ENCODE assay signal across 8 mouse cellular contexts in the genomic region with DNA sequence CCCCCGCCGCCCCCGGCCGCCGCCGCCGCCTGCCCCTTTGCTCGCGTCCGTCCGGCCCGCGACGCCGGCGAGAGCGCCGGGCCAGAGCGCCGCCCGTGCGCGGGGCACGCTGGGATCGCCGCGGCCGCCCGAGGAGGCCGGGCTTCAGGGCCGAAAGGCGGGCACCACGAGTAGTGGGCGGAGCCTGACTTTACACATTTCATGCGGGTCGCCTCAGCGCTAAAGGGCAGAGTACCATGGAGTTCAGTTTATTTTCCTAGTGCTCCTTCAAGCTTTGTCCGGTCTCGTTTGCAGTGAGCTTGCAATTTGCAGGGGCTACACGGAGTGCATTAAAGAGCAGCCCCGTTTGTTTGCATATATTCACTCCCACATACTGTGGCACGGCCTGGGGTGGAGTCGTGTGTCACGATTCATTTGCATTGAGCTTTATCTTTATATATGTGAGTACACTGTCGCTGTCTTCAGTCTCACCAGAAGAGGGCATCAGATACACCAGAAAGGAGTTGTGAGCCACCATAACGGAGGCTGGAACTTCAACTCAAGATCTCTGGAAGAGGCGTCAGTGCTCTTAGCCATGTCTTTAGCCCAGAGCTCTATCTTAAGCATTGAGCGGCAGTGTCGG. TPM values are rescaled to one million over a fixed set of nuclear protein-coding genes. Genes with fewer than 3 reads are reported as not detected.
A peak's percentile ranks its signal among the peaks of the same experiment; 100 is the strongest.
DNase-seq lines count a peak whose midpoint lies in the region; ATAC-seq and TF ChIP-seq lines count a peak whose summit lies in the region.

A gene (minus strand): TSS at position 136 of the 622 bp plus-strand sequence.

- H3K9me3 ChIP-seq in embryonic facial prominence, embryonic 14.5 days (ENCODE audit: control insufficient read depth, low read length): no peaks in the 10 kb centered on the region
- no peaks in the 10 kb centered on the region for H3K9me3 ChIP-seq in limb, embryonic 13.5 days
- no peaks in the 10 kb centered on the region for H3K9me3 ChIP-seq in midbrain, embryonic 15.5 days

- H3K79me2 ChIP-seq in heart, adult 2 months (replicated peaks; ENCODE audit: control insufficient read depth, insufficient read depth, low read length): peaks cover 5% of the 10 kb centered on the region

- peak; percentile 89 to 91 for DNase-seq in B cell, adult 2 months
- peak; percentile 70 to 71 for DNase-seq in adrenal gland, postnatal 4 days (ENCODE audit: low spot score in 2 of 2)
- DNase-seq in embryonic facial prominence, embryonic 14.5 days (ENCODE audit: low spot score): peak; percentile 95
- peak; percentile 92 to 93 for DNase-seq in heart, adult 2 months
- peak; percentile 93 for DNase-seq in kidney, adult 2 months
- DNase-seq in spleen, postnatal 10 days (ENCODE audit: low spot score in 2 of 2): peak; percentile 88 to 91

- intact Hi-C loops in heart, adult 2 months (cut with DNase I): loop anchor here (1.0 to 10.0 kb wide), 3 partner anchors 58 to 280 kb away; a partner anchor contains a TSS

- peak within 1 kb of the TSS; percentile 74 for H3K4me3 ChIP-seq in embryonic facial prominence, embryonic 14.5 days (ENCODE audit: low read depth, low read length)
- peak within 1 kb of the TSS; percentile 92 for H3K4me3 ChIP-seq in heart, adult 2 months
- peak within 1 kb of the TSS; percentile 85 for H3K4me3 ChIP-seq in kidney, adult 2 months (ENCODE audit: insufficient read depth, low read depth, low read length)
- H3K4me3 ChIP-seq in limb, embryonic 13.5 days: peak within 1 kb of the TSS; percentile 74
- H3K4me3 ChIP-seq in midbrain, embryonic 15.5 days: peak within 1 kb of the TSS; percentile 74

- peaks cover 36% of the 10 kb centered on the region for H3K4me1 ChIP-seq in embryonic facial prominence, embryonic 14.5 days (ENCODE audit: control insufficient read depth, insufficient read depth, low read length)
- peaks cover 20% of the 10 kb centered on the region for H3K4me1 ChIP-seq in heart, adult 2 months (ENCODE audit: control insufficient read depth, insufficient read depth, low read length)
- H3K4me1 ChIP-seq in kidney, adult 2 months (ENCODE audit: control insufficient read depth, insufficient read depth, low read length): peaks cover 23% of the 10 kb centered on the region
- peaks cover 63% of the 10 kb centered on the region for H3K4me1 ChIP-seq in limb, embryonic 13.5 days
- peaks cover 55% of the 10 kb centered on the region for H3K4me1 ChIP-seq in midbrain, embryonic 15.5 days

- H3K27me3 ChIP-seq in embryonic facial prominence, embryonic 14.5 days (replicated peaks; ENCODE audit: control insufficient read depth, insufficient read depth, low read length): no peaks in the 10 kb centered on the region
- H3K27me3 ChIP-seq in heart, adult 2 months (ENCODE audit: control insufficient read depth, insufficient read depth, low read length): no peaks in the 10 kb centered on the region
- no peaks in the 10 kb centered on the region for H3K27me3 ChIP-seq in kidney, adult 2 months (replicated peaks; ENCODE audit: control insufficient read depth, insufficient read depth, low read length)
- H3K27me3 ChIP-seq in limb, embryonic 13.5 days: no peaks in the 10 kb centered on the region
- H3K27me3 ChIP-seq in midbrain, embryonic 15.5 days (replicated peaks): peaks cover 26% of the 10 kb centered on the region

- peak; percentile 69 for TF ChIP-seq CTCF in heart, adult 2 months (IDR thresholded peaks at IDR 0.05)
- TF ChIP-seq CTCF in kidney, adult 2 months (conservative IDR thresholded peaks at IDR 0.05; ENCODE audit: insufficient read depth, insufficient read length, low read depth, low read length): peak; percentile 43

- peak within 1 kb of the TSS; percentile 99 for H3K27ac ChIP-seq in embryonic facial prominence, embryonic 14.5 days (replicated peaks; ENCODE audit: low read depth, low read length)
- H3K27ac ChIP-seq in heart, adult 2 months: peak within 1 kb of the TSS; percentile 96
- H3K27ac ChIP-seq in kidney, adult 2 months (ENCODE audit: insufficient read depth, low read depth, low read length): peak within 1 kb of the TSS; percentile 94
- peak within 1 kb of the TSS; percentile 97 for H3K27ac ChIP-seq in limb, embryonic 13.5 days
- peak within 1 kb of the TSS; percentile 93 for H3K27ac ChIP-seq in midbrain, embryonic 15.5 days

- TF ChIP-seq EP300 in heart, adult 2 months (IDR thresholded peaks at IDR 0.05; ENCODE audit: insufficient read depth, low read depth, low read length): no peak

- TF ChIP-seq POLR2A in heart, adult 2 months (IDR thresholded peaks at IDR 0.05; ENCODE audit: insufficient read depth, low read depth, low read length): 0 out of 2 replicates have a peak, but pooled peaks have one; percentile 8
- no peak for TF ChIP-seq POLR2A in kidney, adult 2 months (IDR thresholded peaks at IDR 0.05; ENCODE audit: low read depth, low read length)

- peak; percentile 79 for ATAC-seq in embryonic facial prominence, embryonic 14.5 days (ENCODE audit: low read depth)
- ATAC-seq in limb, embryonic 13.5 days (ENCODE audit: low FRiP score, low read depth): peak; percentile 77
- ATAC-seq in midbrain, embryonic 15.5 days (replicated peaks): peak; percentile 83

- H3K9ac ChIP-seq in embryonic facial prominence, embryonic 14.5 days (ENCODE audit: low read depth, low read length): peak within 1 kb of the TSS; percentile 87
- peak within 1 kb of the TSS; percentile 87 for H3K9ac ChIP-seq in heart, adult 2 months (ENCODE audit: low read depth, low read length)
- H3K9ac ChIP-seq in limb, embryonic 13.5 days: peak within 1 kb of the TSS; percentile 92
- peak within 1 kb of the TSS; percentile 89 for H3K9ac ChIP-seq in midbrain, embryonic 15.5 days

- peaks cover 5% of the 10 kb centered on the region for H3K36me3 ChIP-seq in embryonic facial prominence, embryonic 14.5 days (ENCODE audit: control insufficient read depth, insufficient read depth, low read length)
- no peaks in the 10 kb centered on the region for H3K36me3 ChIP-seq in heart, adult 2 months (ENCODE audit: control insufficient read depth, insufficient read depth, low read length)
- no peaks in the 10 kb centered on the region for H3K36me3 ChIP-seq in kidney, adult 2 months (ENCODE audit: control insufficient read depth, insufficient read depth, low read length)
- peaks cover 21% of the 10 kb centered on the region for H3K36me3 ChIP-seq in limb, embryonic 13.5 days
- 0 out of 2 replicates have a peak, but pooled peaks cover 1% of the 10 kb centered on the region for H3K36me3 ChIP-seq in midbrain, embryonic 15.5 days (replicated peaks)

- 1% methylated on average over 19 of the region's 49 CpGs for WGBS in embryonic facial prominence, embryonic 14.5 days
- WGBS in heart, adult 2 months: under 1% methylated on average over 49 of the region's 49 CpGs
- 4% methylated on average over 49 of the region's 49 CpGs for WGBS in kidney, adult 2 months
- WGBS in limb, embryonic 13.5 days: 0% methylated on average over 32 of the region's 49 CpGs
- under 1% methylated on average over 48 of the region's 49 CpGs for WGBS in midbrain, embryonic 15.5 days

- H3K4me2 ChIP-seq in embryonic facial prominence, embryonic 14.5 days (ENCODE audit: low read depth, low read length): peak within 1 kb of the TSS; percentile 97
- H3K4me2 ChIP-seq in limb, embryonic 13.5 days (replicated peaks): peak within 1 kb of the TSS; percentile 89
- H3K4me2 ChIP-seq in midbrain, embryonic 15.5 days: peak within 1 kb of the TSS; percentile 79

RNA-seq across cellular contexts. Expression of the gene that starts here (rescaled TPM):
- total RNA-seq in adrenal gland, postnatal 4 days (2021): 100 to 1,000 TPM; 146 to 147 TPM
- 20.6 and 22.3 TPM in 2 replicates for polyA plus RNA-seq in embryonic facial prominence, embryonic 14.5 days (2014; fragmentation: Nextera tagmentation; extraction: Ambion mirVana)
- total RNA-seq in heart, adult 2 months (2021): 100 to 1,000 TPM; 109 to 124 TPM
- 184 and 220 TPM in 2 replicates for polyA plus RNA-seq in heart, adult 2 months (2012; rRNA removed)
- polyA plus RNA-seq in kidney, adult 2 months (2012; rRNA removed): 262 and 316 TPM in 2 replicates
- polyA plus RNA-seq in limb, embryonic 13.5 days (2015; fragmentation: Nextera tagmentation; extraction: Ambion mirVana): 16.0 and 19.5 TPM in 2 replicates
- 24.3 and 28.3 TPM in 2 replicates for polyA plus RNA-seq in midbrain, embryonic 15.5 days (2015; fragmentation: Nextera tagmentation; extraction: Ambion mirVana)

Comparison
In these comparisons a context has a peak if more than half of its experiments do, and no peak if none do; other contexts are left out.
1. Peak in every context shown above with its lines: DNase-seq, ATAC-seq, H3K4me3 ChIP-seq and H3K27ac ChIP-seq.